Mouse (Mus musculus) adrenal gland, postnatal 4 days (tissue): ENCODE measurements at regions not wholly inside any gene's neighbourhood (a gene's known extent, or its start where the extent isn't known, plus 50 kb on each side); places are given as distances from the start of the nearest gene placed in this dataset.

Experiments
- DNase-seq, 2 experiments: peaks; one replicate each; pipeline ENCODE4 v3.0.0; 2021 to 2022; ENCODE audit warnings: low spot score in 2 of 2, mixed read lengths in 2 of 2

GRCm38 (mm10) chr2:10816374-10816773 lies 355.5 kb upstream of the Prkcq start:
- DNase-seq, result no peak

- peak; percentile 4 to 8 for DNase-seq
These were observed 346.4 kb upstream of the Prkcq start for GRCm38 (mm10) chr2:10825278-10826133.

DNA sequence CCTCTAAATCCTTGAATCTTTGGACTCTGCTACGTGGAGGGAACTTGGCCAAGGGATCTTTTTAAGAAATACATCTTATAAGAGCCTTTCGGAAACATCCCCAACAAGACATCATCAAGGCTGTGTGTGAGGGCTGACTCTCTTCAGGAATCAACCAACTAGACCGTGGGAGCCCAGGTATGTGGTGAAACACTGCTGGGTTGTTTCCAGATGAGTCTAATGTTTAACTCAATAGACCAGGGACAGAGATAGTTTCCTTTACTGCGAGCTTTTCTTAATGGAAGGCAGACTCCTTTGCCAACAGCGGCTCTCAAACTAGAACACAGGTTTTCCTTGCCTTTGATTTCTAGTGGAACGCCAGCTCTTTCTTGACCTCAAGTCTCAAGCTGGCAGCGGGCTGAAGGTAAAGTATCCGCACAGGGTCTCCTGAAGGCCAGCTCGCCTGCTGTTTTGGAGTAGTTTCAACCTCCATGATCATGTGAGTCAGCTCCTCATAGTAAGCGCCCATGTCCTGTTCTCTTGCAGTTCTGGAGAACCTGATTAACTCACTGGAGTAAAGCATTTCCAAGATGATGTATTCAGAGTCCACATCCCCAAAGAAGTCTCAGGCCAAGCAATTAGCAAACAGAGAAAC lies 345.7 kb upstream of the Prkcq start:
- DNase-seq, result no peak

- DNase-seq, result no peak
These were observed 331.9 kb upstream of the Prkcq start for GRCm38 (mm10) chr2:10839976-10840375.

GRCm38 (mm10) chr2:10861654-10862292 lies 310.1 kb upstream of the Prkcq start:
- DNase-seq, result no peak

DNA sequence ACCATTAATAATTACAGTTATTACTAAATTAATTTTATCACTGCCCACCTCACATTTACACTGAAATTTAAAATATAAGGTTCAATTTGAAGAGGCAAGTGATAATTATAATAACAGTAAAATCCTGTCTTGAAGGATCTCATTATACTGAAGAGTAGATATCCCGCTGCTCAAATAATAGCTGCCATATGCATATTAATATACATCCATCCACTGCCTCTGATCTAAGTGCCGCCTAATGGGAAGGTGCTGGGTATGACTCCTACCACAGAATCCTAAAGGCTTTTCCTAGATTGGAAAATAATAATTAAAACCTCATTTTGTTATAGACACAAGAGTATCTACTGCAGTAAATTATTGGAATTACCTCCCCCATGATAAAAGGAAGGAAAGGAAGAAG lies 307.5 kb upstream of the Prkcq start:
- DNase-seq, result no peak

- DNase-seq, result no peak
These were observed 297.6 kb upstream of the Prkcq start for GRCm38 (mm10) chr2:10874303-10874702.

GRCm38 (mm10) chr2:10901926-10902325 lies 270.0 kb upstream of the Prkcq start:
- no peak for DNase-seq

DNA sequence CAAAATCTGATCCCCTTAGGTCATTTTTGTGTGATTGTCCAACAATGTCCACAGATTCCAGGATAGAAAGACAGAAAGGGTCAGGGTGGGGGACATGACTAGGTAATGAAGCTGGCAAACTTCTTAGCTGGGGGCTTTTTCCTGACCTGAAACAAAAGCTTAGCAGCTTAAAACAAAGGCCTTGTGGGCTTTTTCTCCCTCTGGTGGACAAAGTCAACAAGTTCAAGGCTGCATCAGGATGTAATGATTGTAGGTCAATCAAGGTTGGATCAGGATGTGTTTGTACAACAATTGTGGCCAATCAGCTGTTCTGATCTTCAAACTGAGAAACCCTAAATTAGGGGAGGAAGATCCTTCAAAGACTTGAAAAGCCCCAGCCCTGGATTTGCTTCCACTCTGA lies 252.0 kb upstream of the Prkcq start:
- no peak for DNase-seq

DNA sequence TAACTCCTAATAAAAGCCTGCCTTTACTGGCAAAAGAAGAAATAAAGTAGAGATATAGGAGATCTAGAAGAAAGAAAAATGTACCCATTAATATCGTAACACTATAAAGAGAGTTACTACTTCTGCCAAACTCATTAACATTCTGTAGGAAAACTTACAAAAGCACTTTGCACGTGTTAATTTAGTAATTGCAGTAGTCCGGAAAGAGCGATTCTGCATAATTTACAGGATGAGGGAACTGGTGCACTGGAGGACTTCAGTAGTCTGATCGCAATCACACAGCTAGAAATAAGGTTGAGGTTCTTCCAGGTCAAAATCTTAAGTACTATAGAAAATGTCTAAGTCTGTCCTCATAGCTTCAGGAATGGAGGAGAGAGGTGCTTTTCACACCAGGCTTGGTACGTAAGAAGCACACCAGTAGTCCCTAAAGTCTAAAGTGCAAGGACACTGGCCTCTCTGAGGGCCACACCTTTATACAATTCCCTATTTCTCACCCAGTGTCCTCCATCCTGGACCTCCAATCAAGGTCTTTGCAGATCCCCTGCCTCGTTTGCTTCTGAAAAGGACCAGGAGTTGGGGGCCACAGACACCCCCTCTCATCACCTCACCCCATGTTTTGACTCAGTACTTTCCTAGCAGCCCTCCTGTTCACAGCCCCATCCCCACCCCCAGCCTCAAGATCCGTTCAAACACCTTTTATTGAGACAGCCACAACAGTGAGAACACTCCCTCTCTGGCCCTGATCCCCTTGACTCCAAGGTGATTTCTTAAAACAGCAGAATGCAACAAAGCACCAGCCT lies 251.0 kb upstream of the Prkcq start:
- DNase-seq, result no peak

GRCm38 (mm10) chr2:10921486-10922450 lies 250.1 kb upstream of the Prkcq start:
- no peak for DNase-seq

GRCm38 (mm10) chr2:10923984-10924383 lies 247.9 kb upstream of the Prkcq start:
- no peak for DNase-seq

DNA sequence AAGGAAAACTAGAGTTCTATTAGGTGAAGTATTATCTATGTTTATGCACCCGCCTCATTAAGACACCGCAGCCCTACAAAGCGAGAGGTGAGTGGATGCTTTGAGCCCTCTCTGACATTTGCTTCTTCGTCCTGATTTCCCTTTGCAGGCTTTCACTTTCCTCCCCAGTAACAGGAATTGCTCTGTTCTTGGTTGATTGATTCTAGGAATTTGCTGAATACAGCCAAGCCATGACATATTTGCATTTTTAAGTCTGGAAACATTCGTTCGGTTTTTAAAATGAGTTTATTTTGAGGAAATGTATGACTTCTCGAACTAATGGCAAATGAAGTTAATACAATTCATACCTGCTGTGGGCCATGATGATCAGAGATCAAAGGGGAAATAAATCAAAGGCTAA lies 246.5 kb upstream of the Prkcq start:
- DNase-seq, result no peak

DNA sequence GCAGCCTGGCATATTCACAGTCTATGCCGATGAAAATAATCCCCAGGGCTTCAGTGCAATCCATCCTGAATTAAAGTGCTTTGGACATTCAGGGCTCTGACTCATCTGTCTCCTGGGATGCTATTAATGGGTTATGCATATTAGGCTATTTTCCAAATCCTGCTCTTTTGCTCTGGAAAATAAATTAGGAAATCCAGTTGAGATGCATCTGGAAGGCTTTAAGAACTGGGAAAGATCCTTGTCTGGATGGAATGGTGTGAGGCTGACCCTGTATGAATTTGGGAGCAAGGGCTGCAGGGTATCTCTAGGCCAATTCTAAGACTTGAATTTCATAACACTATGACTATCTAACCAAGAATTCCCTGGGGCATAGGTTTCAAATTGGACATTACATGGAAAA lies 234.5 kb upstream of the Prkcq start:
- no peak for DNase-seq

- no peak for DNase-seq
These were observed 206.7 kb upstream of the Prkcq start for GRCm38 (mm10) chr2:10965224-10965623.

- DNase-seq, result no peak
These were observed 205.0 kb upstream of the Prkcq start for GRCm38 (mm10) chr2:10966891-10967290.

GRCm38 (mm10) chr2:10969111-10969689 lies 202.7 kb upstream of the Prkcq start:
- DNase-seq, result no peak

DNA sequence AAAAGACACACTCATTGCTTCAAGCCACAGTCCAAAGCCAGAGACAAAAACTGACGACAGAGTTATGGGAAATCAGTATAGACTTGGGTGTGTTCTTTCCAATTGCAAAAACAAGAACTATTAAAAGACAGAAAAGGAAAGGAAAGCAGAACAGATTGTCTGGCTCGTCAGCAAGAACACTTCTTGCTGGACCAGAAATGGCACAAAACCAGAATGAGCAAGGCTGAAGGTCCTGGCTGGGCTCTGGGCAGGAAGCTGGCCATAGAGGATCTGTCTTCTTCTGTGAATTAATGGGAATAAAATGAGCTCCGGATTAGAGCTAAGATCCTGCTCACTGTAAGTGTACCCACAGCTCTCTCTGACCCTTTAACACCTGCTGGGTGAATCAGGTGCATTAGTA lies 199.9 kb upstream of the Prkcq start:
- no peak for DNase-seq

DNA sequence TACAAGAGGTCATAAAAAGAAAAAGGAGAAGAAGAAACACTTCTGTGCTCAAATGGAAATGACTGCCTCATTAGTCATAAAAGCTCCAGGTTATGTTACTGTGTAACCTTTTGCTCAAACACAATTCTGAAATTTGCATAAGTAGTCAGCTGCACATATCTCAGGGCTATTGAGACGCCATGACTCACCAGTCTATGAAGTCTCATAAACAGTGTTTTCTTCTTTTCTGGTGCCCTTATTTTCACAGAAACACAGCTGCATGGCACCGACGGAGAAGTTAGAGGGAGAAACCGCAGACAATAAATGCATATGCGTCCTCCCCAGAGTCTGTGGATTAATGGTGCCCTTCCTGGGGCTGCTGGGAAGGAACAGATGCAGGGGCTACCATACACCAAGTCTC lies 193.1 kb upstream of the Prkcq start:
- no peak for DNase-seq

DNA sequence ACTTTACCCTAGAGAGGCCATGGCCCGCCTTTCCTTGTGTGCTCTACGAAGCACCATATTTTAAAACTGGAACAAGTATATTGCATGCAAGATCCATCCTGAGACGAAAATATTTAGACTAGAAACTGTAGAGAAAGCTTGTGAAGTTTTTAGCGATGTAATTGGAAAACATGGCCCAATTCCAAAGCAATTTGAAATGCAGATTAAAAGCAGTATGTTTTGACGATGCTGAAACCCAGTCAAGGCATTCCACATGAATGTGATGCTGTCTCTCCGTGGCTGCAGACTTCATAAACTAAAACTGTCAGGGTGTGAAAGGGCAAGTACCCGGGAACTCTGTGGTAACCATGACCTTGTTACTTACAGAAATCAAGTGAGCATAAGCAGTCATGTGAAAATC lies 185.8 kb upstream of the Prkcq start:
- DNase-seq, result no peak
